Comparison of ENCODE assay signal across 13 mouse cellular contexts in genomic region chr7:37627897-37628510, GRCm38 (mm10).
A peak's percentile ranks its signal among the peaks of the same experiment; 100 is the strongest.
DNase-seq lines count a peak whose midpoint lies in the region; ATAC-seq and TF ChIP-seq lines count a peak whose summit lies in the region.
"Had no signal": no experiment of that assay in that cellular context is flagged by ENCODE, and none has a peak within 500 bp of the region (broad histone marks: within the 10 kb centered on the region; RNA-seq: fewer than 3 reads in every experiment).

No protein-coding gene starts in this region.

- peaks cover 29% of the 10 kb centered on the region for H3K4me1 ChIP-seq in forebrain, embryonic 14.5 days (ENCODE audit: control insufficient read depth, insufficient read depth, low read length)
- H3K4me1 ChIP-seq in hindbrain, postnatal 0 days (ENCODE audit: insufficient read depth, low read length): peaks cover 12% of the 10 kb centered on the region; the same call in 1 of the 2 replicates
- H3K4me1 ChIP-seq in neural tube, embryonic 14.5 days (ENCODE audit: control insufficient read depth, insufficient read depth, low read length): peaks cover 14% of the 10 kb centered on the region

- H3K36me3 ChIP-seq in forebrain, embryonic 14.5 days (ENCODE audit: control insufficient read depth, insufficient read depth, low read length): no peaks in the 10 kb centered on the region
- no peaks in the 10 kb centered on the region for H3K36me3 ChIP-seq in hindbrain, postnatal 0 days (ENCODE audit: insufficient read depth, low read length)
- H3K36me3 ChIP-seq in neural tube, embryonic 14.5 days (ENCODE audit: control insufficient read depth, insufficient read depth, low read length): no peaks in the 10 kb centered on the region
- H3K36me3 ChIP-seq: embryonic facial prominence, embryonic 13.5 days; G1E; kidney, embryonic 15.5 days; limb, embryonic 13.5 days had no signal

- no peak for TF ChIP-seq CTCF in left cerebral cortex, adult 2 months (IDR thresholded peaks at IDR 0.05)
- TF ChIP-seq CTCF in hindbrain, postnatal 0 days (IDR thresholded peaks at IDR 0.05; ENCODE audit: low read depth): no peak

- peak; percentile 24 to 56 for DNase-seq in left cerebral cortex, postnatal 25 days (ENCODE audit: low spot score in 2 of 2)
- no peak for DNase-seq in left cerebral cortex, adult 2 months (ENCODE audit: extremely low spot score in 1 of 2, low spot score in 2 of 2)
- peak; percentile 69 for DNase-seq in forebrain, embryonic 14.5 days (ENCODE audit: low spot score)
- DNase-seq in hindbrain, postnatal 0 days (ENCODE audit: low spot score): no peak
- DNase-seq in gastrocnemius, adult 18-20 months (ENCODE audit: low spot score): no peak
- no peak for DNase-seq in embryo, embryonic 10.5 days (ENCODE audit: low spot score)
- DNase-seq: adrenal gland, postnatal 10 days; cerebellum, postnatal 36 days had no signal

- no peak overlapping the region; the same call in 1 of the 2 replicates for H3K27ac ChIP-seq in left cerebral cortex, adult 2 months
- H3K27ac ChIP-seq in forebrain, embryonic 14.5 days (ENCODE audit: low read depth, low read length): peak overlapping the region; percentile 41; the same call in 1 of the 2 replicates
- peak overlapping the region; percentile 51 for H3K27ac ChIP-seq in hindbrain, postnatal 0 days
- peak overlapping the region; percentile 49 for H3K27ac ChIP-seq in neural tube, embryonic 14.5 days (ENCODE audit: low read depth, low read length)
- H3K27ac ChIP-seq: embryonic facial prominence, embryonic 13.5 days; kidney, embryonic 15.5 days; limb, embryonic 13.5 days had no signal

- H3K4me3 ChIP-seq in left cerebral cortex, adult 2 months: no peak overlapping the region
- no peak overlapping the region for H3K4me3 ChIP-seq in forebrain, embryonic 14.5 days (ENCODE audit: low read depth, low read length)
- no peak overlapping the region for H3K4me3 ChIP-seq in hindbrain, postnatal 0 days (ENCODE audit: low read length)
- no peak overlapping the region for H3K4me3 ChIP-seq in neural tube, embryonic 14.5 days (ENCODE audit: low read depth, low read length)
- H3K4me3 ChIP-seq: embryonic facial prominence, embryonic 13.5 days; kidney, embryonic 15.5 days; limb, embryonic 13.5 days had no signal

- no peak for ATAC-seq in forebrain, embryonic 14.5 days
- no peak for ATAC-seq in hindbrain, postnatal 0 days
- ATAC-seq in neural tube, embryonic 14.5 days (ENCODE audit: low read depth): no peak

- 13% methylated on average over 6 of the region's 6 CpGs for WGBS in forebrain, embryonic 14.5 days
- WGBS in hindbrain, postnatal 0 days: 34% methylated on average over 6 of the region's 6 CpGs
- WGBS in neural tube, embryonic 14.5 days: 21% methylated on average over 6 of the region's 6 CpGs

- H3K9ac ChIP-seq in forebrain, embryonic 14.5 days (ENCODE audit: low read length): no peak overlapping the region
- 0 out of 2 replicates have a peak overlapping the region, but pooled peaks have one; percentile 9 for H3K9ac ChIP-seq in hindbrain, postnatal 0 days (replicated peaks; ENCODE audit: low read length)
- H3K9ac ChIP-seq in neural tube, embryonic 14.5 days (replicated peaks; ENCODE audit: low read depth, low read length): no peak overlapping the region
- H3K9ac ChIP-seq: embryonic facial prominence, embryonic 13.5 days; kidney, embryonic 15.5 days; limb, embryonic 13.5 days had no signal

- H3K4me2 ChIP-seq in forebrain, embryonic 14.5 days (ENCODE audit: low read length): no peak overlapping the region
- H3K4me2 ChIP-seq in hindbrain, postnatal 0 days (ENCODE audit: low read depth, low read length): no peak overlapping the region
- no peak overlapping the region for H3K4me2 ChIP-seq in neural tube, embryonic 14.5 days (ENCODE audit: low read depth, low read length)
- H3K4me2 ChIP-seq: embryonic facial prominence, embryonic 13.5 days; kidney, embryonic 15.5 days; limb, embryonic 13.5 days had no signal

- intact Hi-C loops in left cerebral cortex, postnatal 25 days (cut with DNase I): no loop called here
- intact Hi-C loops in left cerebral cortex, adult 2 months (cut with DNase I): loop anchor here (5.0 kb wide), 1 partner anchor 144 kb away; the partner anchor contains the start of gene Zfp536

- H3K9me3 ChIP-seq in forebrain, embryonic 14.5 days (replicated peaks; ENCODE audit: control insufficient read depth, low read length): no peaks in the 10 kb centered on the region
- H3K9me3 ChIP-seq in hindbrain, postnatal 0 days (ENCODE audit: low read length): no peaks in the 10 kb centered on the region
- H3K9me3 ChIP-seq in neural tube, embryonic 14.5 days (ENCODE audit: control insufficient read depth, low read length): no peaks in the 10 kb centered on the region
- H3K9me3 ChIP-seq: embryonic facial prominence, embryonic 13.5 days; kidney, embryonic 15.5 days; limb, embryonic 13.5 days had no signal

- no peaks in the 10 kb centered on the region for H3K27me3 ChIP-seq in forebrain, embryonic 14.5 days (replicated peaks; ENCODE audit: control insufficient read depth, insufficient read depth, low read length)
- H3K27me3 ChIP-seq in hindbrain, postnatal 0 days (ENCODE audit: insufficient read depth, low read length): no peaks in the 10 kb centered on the region
- no peaks in the 10 kb centered on the region for H3K27me3 ChIP-seq in neural tube, embryonic 14.5 days (ENCODE audit: control insufficient read depth, insufficient read depth, low read length)

Comparison
In these comparisons a context has a peak if more than half of its experiments do, and no peak if none do; other contexts are left out.
1. DNase-seq: peak in left cerebral cortex, postnatal 25 days (2 of 2) and forebrain, embryonic 14.5 days (single experiment); none in left cerebral cortex, adult 2 months (0 of 2), hindbrain, postnatal 0 days (single experiment), gastrocnemius, adult 18-20 months (single experiment) and embryo, embryonic 10.5 days (single experiment).